Mouse (Mus musculus) splenic B cell, adult 2 months (primary cell): ENCODE measurements around the gene Tyk2.

Source experiments
- DNase-seq: peaks from one replicate; pipeline ENCODE4 v3.0.0-alpha.2; 2011; ENCODE audit warnings: low read depth, low spot score
- H3K27me3 ChIP-seq: 2 replicates; pipeline ENCODE4 v1.6.1; 2012; ENCODE audit warnings: mild to moderate bottlenecking, low read length, moderate library complexity, mixed read lengths; ENCODE audit not compliant: control insufficient read depth, poor library complexity, insufficient read depth, severe bottlenecking
- H3K36me3 ChIP-seq: 2 replicates; pipeline ENCODE4 v1.6.1; 2012; ENCODE audit warnings: mild to moderate bottlenecking, low read length, moderate library complexity, mixed read lengths; ENCODE audit not compliant: control insufficient read depth, poor library complexity, insufficient read depth, severe bottlenecking

The Tyk2 gene

GRCm38 (mm10) chr9:21105760-21106564 lies 25.1 kb downstream of the Tyk2 start:
- H3K27me3 ChIP-seq: no peaks in the 10 kb centered on the region
- DNase-seq: no peak
- H3K36me3 ChIP-seq: peaks cover 4% of the 10 kb centered on the region

DNA sequence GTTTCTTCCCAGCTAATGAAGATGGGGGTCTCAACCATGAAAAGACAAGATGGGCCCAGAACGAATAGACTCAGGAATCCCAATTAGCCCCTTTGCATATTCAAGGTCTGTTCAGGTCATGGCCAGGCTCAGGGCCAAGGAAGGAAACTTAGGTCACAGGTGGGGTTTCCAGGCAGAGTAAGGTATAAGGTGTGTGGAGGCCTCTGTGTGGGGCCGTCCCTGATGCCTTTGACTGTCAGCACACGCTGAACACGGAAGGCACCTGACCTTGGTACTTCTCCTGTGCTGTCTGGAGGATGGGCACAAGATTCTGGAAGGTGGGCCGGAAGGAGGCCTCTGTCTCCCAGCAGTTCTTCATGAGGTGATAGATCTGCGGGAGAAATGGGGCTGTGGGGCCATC lies 26.2 kb downstream of the Tyk2 start:
- Histone ChIP-seq H3K27me3 (no peaks in the 10 kb centered on the region), H3K36me3 (peaks cover 4% of the 10 kb centered on the region)
- DNase-seq: no peak

DNA sequence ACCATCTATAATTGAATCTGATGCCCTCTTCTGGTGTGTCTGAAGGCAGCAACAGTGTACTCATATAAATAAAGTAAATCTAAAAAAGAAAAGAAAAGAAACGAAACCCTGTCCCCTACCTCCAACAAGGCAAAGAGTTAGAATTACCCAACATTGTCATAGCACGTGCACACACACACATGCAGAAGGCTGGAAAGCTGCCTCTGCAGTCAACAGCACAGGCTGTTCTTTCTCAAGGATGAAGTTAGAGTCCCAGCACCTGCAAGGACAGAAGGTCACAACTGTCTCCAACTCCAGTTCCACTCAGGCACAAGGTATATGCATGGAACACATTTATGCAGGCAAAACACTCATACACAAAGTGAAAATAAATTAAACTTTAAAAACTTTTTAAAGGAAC lies 29.0 kb downstream of the Tyk2 start:
- Histone ChIP-seq H3K27me3 (no peaks in the 10 kb centered on the region), H3K36me3 (peaks cover 4% of the 10 kb centered on the region)
- DNase-seq: no peak

- Histone ChIP-seq H3K36me3 (peaks cover 4% of the 10 kb centered on the region), H3K27me3 (no peaks in the 10 kb centered on the region)
- no peak for DNase-seq
Measured at GRCm38 (mm10) chr9:21100447-21101161, 30.4 kb downstream of the Tyk2 start.

GRCm38 (mm10) chr9:21097793-21098192 lies 33.2 kb downstream of the Tyk2 start:
- Histone ChIP-seq H3K27me3 (no peaks in the 10 kb centered on the region), H3K36me3 (no peaks in the 10 kb centered on the region)
- DNase-seq: no peak

GRCm38 (mm10) chr9:21095958-21096357 lies 35.1 kb downstream of the Tyk2 start:
- Histone ChIP-seq H3K36me3 (no peaks in the 10 kb centered on the region), H3K27me3 (no peaks in the 10 kb centered on the region)
- no peak for DNase-seq

GRCm38 (mm10) chr9:21093423-21093822 lies 37.6 kb downstream of the Tyk2 start:
- Histone ChIP-seq H3K27me3 (no peaks in the 10 kb centered on the region), H3K36me3 (no peaks in the 10 kb centered on the region; the same call in 1 of the 2 replicates)
- no peak for DNase-seq

DNA sequence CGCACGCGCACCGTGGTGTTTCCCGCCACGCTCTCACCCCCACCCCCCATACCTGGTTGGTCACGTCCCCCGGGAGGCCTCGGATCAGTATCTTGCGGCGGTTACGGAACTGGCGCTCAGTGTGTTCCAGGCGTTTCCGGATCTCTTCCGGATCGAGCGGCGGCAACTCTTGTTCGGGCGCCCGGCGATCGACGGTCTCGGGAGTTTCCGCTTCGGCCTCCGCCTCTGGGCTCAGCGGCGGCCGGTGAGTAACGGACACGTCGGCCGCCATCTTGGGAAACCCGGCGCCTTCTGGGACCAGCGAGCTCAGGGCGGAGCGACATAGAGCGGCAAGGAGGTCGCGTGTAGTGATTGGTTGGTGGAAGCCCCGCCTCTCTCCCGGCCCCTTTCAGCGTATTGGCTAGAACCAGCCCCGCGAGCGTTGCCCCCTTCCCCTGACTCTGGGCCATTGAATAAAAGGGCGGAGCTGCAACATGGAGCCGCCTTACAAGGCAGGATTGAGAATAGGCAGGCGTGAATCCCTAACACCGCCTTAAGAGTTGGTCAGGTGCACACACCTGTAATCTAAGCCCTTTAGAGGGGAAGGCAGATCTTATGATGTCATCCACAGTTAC lies 39.2 kb downstream of the Tyk2 start, which contains the start of the genes Gm38431 and Raver1:
Gene Gm38431, minus strand, starts transcription at position 291 of the 614 bp plus-strand sequence.
Gene Raver1, minus strand, starts transcription at position 302 of the 614 bp plus-strand sequence.
- DNase-seq: peak; percentile 98
- peaks cover 2% of the 10 kb centered on the region; the same call in 1 of the 2 replicates for H3K36me3 ChIP-seq
- H3K27me3 ChIP-seq: no peaks in the 10 kb centered on the region

DNA sequence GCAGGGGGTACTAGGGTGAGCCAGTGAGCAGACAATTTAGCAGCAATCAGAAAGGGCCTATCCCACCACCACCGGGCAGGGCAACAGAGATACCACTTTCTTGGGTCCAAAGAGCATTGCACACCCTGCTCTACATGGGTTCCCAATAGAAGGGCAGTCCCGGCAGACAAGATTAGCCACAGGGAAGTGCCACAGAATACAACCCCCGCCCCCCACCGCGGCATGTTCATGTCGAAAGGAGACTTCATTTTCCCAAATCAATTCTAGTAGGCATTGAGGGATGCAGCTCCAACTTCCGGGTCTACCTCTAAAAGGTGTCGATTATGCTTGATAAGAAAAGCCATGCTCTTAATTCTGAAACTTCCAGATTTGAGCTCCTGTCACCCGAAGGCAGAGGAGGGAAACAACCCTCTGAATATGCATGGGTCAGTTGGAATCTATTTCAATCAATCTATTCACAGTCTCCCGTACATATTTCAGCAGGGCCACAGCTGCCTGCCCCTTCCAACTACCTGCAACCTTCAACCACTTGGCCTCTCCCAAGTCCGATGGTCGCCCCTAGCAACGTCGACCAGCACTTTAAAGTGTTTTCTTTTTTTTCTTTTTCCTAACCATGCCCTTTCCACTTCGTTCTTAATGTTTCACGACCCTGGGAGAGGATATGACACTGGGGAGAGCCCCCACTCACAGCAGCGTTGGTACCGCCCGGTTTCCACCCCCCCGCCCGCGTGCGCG lies 39.9 kb downstream of the Tyk2 start:
- Histone ChIP-seq H3K36me3 (peaks cover 2% of the 10 kb centered on the region; the same call in 1 of the 2 replicates), H3K27me3 (no peaks in the 10 kb centered on the region)
- DNase-seq: peak; percentile 13

- Histone ChIP-seq H3K27me3 (no peaks in the 10 kb centered on the region), H3K36me3 (peaks cover 2% of the 10 kb centered on the region; the same call in 1 of the 2 replicates)
- no peak for DNase-seq
Measured at GRCm38 (mm10) chr9:21090537-21090936, 40.5 kb downstream of the Tyk2 start.

GRCm38 (mm10) chr9:21083324-21083723 lies 47.7 kb downstream of the Tyk2 start:
- Histone ChIP-seq H3K36me3 (peaks cover 18% of the 10 kb centered on the region), H3K27me3 (no peaks in the 10 kb centered on the region)
- DNase-seq: no peak

GRCm38 (mm10) chr9:21081127-21081526 lies 49.9 kb downstream of the Tyk2 start:
- Histone ChIP-seq H3K27me3 (no peaks in the 10 kb centered on the region), H3K36me3 (peaks cover 18% of the 10 kb centered on the region)
- DNase-seq: no peak

GRCm38 (mm10) chr9:21075625-21076024 lies 55.4 kb downstream of the Tyk2 start:
- H3K27me3 ChIP-seq: no peaks in the 10 kb centered on the region
- DNase-seq: no peak
- H3K36me3 ChIP-seq: peaks cover 11% of the 10 kb centered on the region

DNA sequence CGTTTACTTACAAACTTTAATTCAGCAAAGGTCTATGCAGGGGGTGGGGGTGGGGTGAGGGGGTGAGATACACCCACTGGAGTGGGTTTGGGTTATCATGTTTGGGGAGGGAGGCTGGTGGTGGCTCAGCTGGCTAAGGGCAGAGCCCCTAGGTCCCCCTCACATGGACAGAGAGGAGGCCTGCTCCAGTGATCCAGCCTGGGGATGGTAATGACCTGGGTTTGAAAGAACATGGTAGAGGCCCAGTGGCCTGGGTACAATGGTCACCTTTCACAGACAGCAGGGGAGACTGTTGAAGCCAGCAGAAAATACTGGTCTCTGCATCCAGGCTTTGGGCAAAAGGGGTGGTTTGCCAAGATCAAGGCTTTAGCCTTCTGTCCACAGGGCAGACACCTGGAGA lies 56.9 kb downstream of the Tyk2 start:
- peaks cover 2% of the 10 kb centered on the region for H3K36me3 ChIP-seq
- no peak for DNase-seq

More for the DNA sequence above, 56.9 kb downstream of the Tyk2 start:
- no peaks in the 10 kb centered on the region for H3K27me3 ChIP-seq
